Mouse (Mus musculus): ENCODE results near the gene Dusp28. TPM values are rescaled to one million over a fixed set of nuclear protein-coding genes. Genes with fewer than 3 reads are reported as not detected.
"Not testable (repeated sequence)": the region's sequence is repeated elsewhere in the genome, so short reads cannot be mapped to it uniquely, and the experiment has no call there.

Gene Dusp28
- polyA plus RNA-seq, 1 experiment from 2014 or later: 12.1 TPM

DNA sequence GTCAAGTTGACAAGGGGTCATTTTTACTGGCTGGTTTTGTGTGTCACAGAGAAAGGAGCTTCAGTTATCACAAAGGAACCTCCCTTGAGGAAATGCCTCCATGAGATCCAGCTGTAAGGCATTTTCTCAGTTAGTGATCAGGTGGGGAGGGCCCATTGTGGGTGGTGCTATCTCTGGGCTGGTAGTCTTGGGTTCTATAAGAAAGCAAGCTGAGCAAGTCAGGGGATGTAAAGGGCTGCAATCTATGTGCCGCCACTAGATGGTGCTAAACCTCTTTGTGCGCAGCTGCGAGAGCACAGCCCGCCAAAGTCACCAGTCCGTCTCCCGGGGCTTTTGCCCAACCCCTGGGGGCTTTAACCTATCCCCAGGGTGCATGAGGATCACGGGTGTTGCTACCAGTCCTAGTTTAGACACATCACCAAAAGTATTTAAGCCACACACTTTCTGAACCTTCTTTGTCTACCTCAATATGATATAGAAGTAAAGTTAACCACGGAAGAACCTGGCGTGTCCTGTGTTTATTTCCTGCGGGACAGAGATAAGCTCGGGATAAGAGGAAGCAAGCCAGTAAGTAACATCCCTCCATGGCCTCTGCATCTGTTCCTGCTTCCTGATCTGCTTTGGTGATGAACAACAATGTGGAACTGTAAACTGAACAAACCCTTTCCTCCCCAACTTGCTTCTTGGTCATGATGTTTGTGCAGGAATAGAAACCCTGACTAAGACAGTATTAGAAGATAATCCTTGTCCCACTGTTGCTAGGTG lies 50.0 kb downstream of the Dusp28 start:
- not testable (repeated sequence) for H3K27me3 ChIP-seq (ENCODE audit: control insufficient read depth, insufficient read depth, low read length); H3K36me3 ChIP-seq (ENCODE audit: control insufficient read depth, insufficient read depth, low read length); H3K9ac ChIP-seq (replicated peaks; ENCODE audit: low read depth, low read length); H3K27ac ChIP-seq (ENCODE audit: low read length); H3K4me1 ChIP-seq (ENCODE audit: control insufficient read depth, insufficient read depth, low read length); H3K9me3 ChIP-seq (ENCODE audit: control insufficient read depth, low read depth, low read length); H3K4me3 ChIP-seq (ENCODE audit: low read depth, low read length); ATAC-seq (ENCODE audit: insufficient number of reproducible peaks, insufficient read depth, low FRiP score, low read depth)
- peak overlapping the region; percentile 34; the same call in 1 of the 2 replicates for H3K4me2 ChIP-seq (replicated peaks; ENCODE audit: low read depth, low read length)
- WGBS: 5% methylated on average over 11 of the region's 11 CpGs

Other genes with a start within 250 kb of the Dusp28 start
- 48.3 and 49.7 TPM in 2 replicates for gene Gpc1, start 75.3 kb upstream of the Dusp28 start, polyA plus RNA-seq (2014; fragmentation: Nextera tagmentation; extraction: Ambion mirVana)
- 1.1 and 1.2 TPM in 2 replicates for gene Ankmy1, start 4.1 kb upstream of the Dusp28 start, polyA plus RNA-seq (2014; fragmentation: Nextera tagmentation; extraction: Ambion mirVana)
- gene Rnpepl1, start 3.8 kb downstream of the Dusp28 start, polyA plus RNA-seq (2014; fragmentation: Nextera tagmentation; extraction: Ambion mirVana): 29.4 and 29.7 TPM in 2 replicates
- gene Capn10, start 27.4 kb downstream of the Dusp28 start, polyA plus RNA-seq (2014; fragmentation: Nextera tagmentation; extraction: Ambion mirVana): 28.3 and 30.4 TPM in 2 replicates
- gene Gpr35, start 43.9 kb downstream of the Dusp28 start, polyA plus RNA-seq (2014; fragmentation: Nextera tagmentation; extraction: Ambion mirVana): 7.7 and 9.5 TPM in 2 replicates
- gene Aqp12, start 99.4 kb downstream of the Dusp28 start, polyA plus RNA-seq (2014; fragmentation: Nextera tagmentation; extraction: Ambion mirVana): not detected in 2 replicates
- gene Kif1a, start 195.0 kb downstream of the Dusp28 start, polyA plus RNA-seq (2014; fragmentation: Nextera tagmentation; extraction: Ambion mirVana): 18.7 and 23.2 TPM in 2 replicates
- not detected in 2 replicates for gene Agxt, start 228.3 kb downstream of the Dusp28 start, polyA plus RNA-seq (2014; fragmentation: Nextera tagmentation; extraction: Ambion mirVana)